ENCODE assay signal across 8 mouse cellular contexts in genomic region chr12:24498841-24499485, GRCm38 (mm10). TPM values are rescaled to one million over a fixed set of nuclear protein-coding genes. Genes with fewer than 3 reads are reported as not detected.
DNase-seq lines count a peak whose midpoint lies in the region; ATAC-seq and TF ChIP-seq lines count a peak whose summit lies in the region.
"Not testable (repeated sequence)": the region's sequence is repeated elsewhere in the genome, so short reads cannot be mapped to it uniquely, and the experiment has no call there.

No protein-coding gene starts in this region.

- H3K27ac ChIP-seq in brown adipose tissue, adult 24 weeks (replicated peaks; ENCODE audit: low read depth, low read length); thymus, adult 2 months (ENCODE audit: control insufficient read depth, insufficient read depth, low read length): not testable (repeated sequence)
- H3K27ac ChIP-seq in heart, embryonic 11.5 days (ENCODE audit: low read depth, low read length): peak overlapping the region; percentile 64
- H3K27ac ChIP-seq in limb, embryonic 12.5 days: peak overlapping the region; percentile 56; the same call in 1 of the 2 replicates
- H3K27ac ChIP-seq in lung, embryonic 16.5 days (ENCODE audit: low read length): peak overlapping the region; percentile 70; the same call in 1 of the 2 replicates

- peak; percentile 29; the same call in 1 of the 2 replicates for ATAC-seq in erythroblast, adult 5-6 weeks (replicated peaks; ENCODE audit: low FRiP score, poor library complexity, severe bottlenecking)
- 0 out of 2 replicates have a peak, but pooled peaks have one; percentile 39 for ATAC-seq in heart, embryonic 11.5 days (replicated peaks; ENCODE audit: insufficient number of reproducible peaks, low FRiP score, low TSS enrichment)
- ATAC-seq in inflammation-experienced regulatory T-cells, adult 6 months: peak; percentile 21
- ATAC-seq in limb, embryonic 12.5 days (ENCODE audit: insufficient number of reproducible peaks, insufficient read depth, low FRiP score, low TSS enrichment, low read depth): not testable (repeated sequence)
- peak; percentile 51; the same call in 1 of the 2 replicates for ATAC-seq in lung, embryonic 16.5 days (ENCODE audit: low read depth)

- H3K9me3 ChIP-seq in heart, embryonic 11.5 days (replicated peaks; ENCODE audit: control insufficient read depth, low read length); limb, embryonic 12.5 days; lung, embryonic 16.5 days (ENCODE audit: control insufficient read depth, low read length): not testable (repeated sequence)

- H3K27me3 ChIP-seq in heart, embryonic 11.5 days (ENCODE audit: control insufficient read depth, insufficient read depth, low read length); limb, embryonic 12.5 days; lung, embryonic 16.5 days (ENCODE audit: control insufficient read depth, insufficient read depth, low read depth, low read length); myocyte (ENCODE audit: control insufficient read depth, insufficient read depth, insufficient read length); thymus, adult 2 months (ENCODE audit: control insufficient read depth, insufficient read depth, low read length): not testable (repeated sequence)

- not testable (repeated sequence) for H3K4me1 ChIP-seq in brown adipose tissue, adult 24 weeks (ENCODE audit: control insufficient read depth, insufficient read depth, insufficient read length, low read length); heart, embryonic 11.5 days (ENCODE audit: control insufficient read depth, insufficient read depth, low read length); limb, embryonic 12.5 days (replicated peaks); lung, embryonic 16.5 days (replicated peaks; ENCODE audit: control insufficient read depth, insufficient read depth, low read length); thymus, adult 2 months (replicated peaks; ENCODE audit: control insufficient read depth, insufficient read depth, low read length)

- TF ChIP-seq CTCF in thymus, adult 2 months (IDR thresholded peaks at IDR 0.05; ENCODE audit: borderline replicate concordance, control insufficient read depth, extremely low read depth, insufficient read depth, low read length, poor library complexity): not testable (repeated sequence)

- not testable (repeated sequence) for H3K36me3 ChIP-seq in heart, embryonic 11.5 days (ENCODE audit: control insufficient read depth, insufficient read depth, low read length); limb, embryonic 12.5 days; lung, embryonic 16.5 days (ENCODE audit: control insufficient read depth, insufficient read depth, low read length); myocyte (ENCODE audit: control insufficient read depth, insufficient read depth); thymus, adult 2 months (ENCODE audit: control insufficient read depth, insufficient read depth, low read length)

- H3K9ac ChIP-seq in heart, embryonic 11.5 days (ENCODE audit: low read depth, low read length): peak overlapping the region; percentile 79
- H3K9ac ChIP-seq in limb, embryonic 12.5 days (replicated peaks): peak overlapping the region; percentile 69
- peak overlapping the region; percentile 80 for H3K9ac ChIP-seq in lung, embryonic 16.5 days (ENCODE audit: low read length)

- TF ChIP-seq POLR2A in myocyte (IDR thresholded peaks at IDR 0.05; ENCODE audit: insufficient read length, low read depth); thymus, adult 2 months (IDR thresholded peaks at IDR 0.05; ENCODE audit: control insufficient read depth, extremely low read depth, insufficient read depth, low read length, poor library complexity): not testable (repeated sequence)

- H3K79me2 ChIP-seq in myocyte (ENCODE audit: control insufficient read depth, insufficient read depth): not testable (repeated sequence)

- peak overlapping the region; percentile 62 for H3K4me2 ChIP-seq in heart, embryonic 11.5 days
- peak overlapping the region; percentile 58 for H3K4me2 ChIP-seq in limb, embryonic 12.5 days
- H3K4me2 ChIP-seq in lung, embryonic 16.5 days (ENCODE audit: low read depth, low read length): peak overlapping the region; percentile 63
- peak overlapping the region; percentile 34 for H3K4me2 ChIP-seq in myocyte (ENCODE audit: low read depth)

- peak overlapping the region; percentile 96 for H3K4me3 ChIP-seq in brown adipose tissue, adult 24 weeks (ENCODE audit: insufficient read depth, low read depth, low read length)
- peak overlapping the region; percentile 70 for H3K4me3 ChIP-seq in heart, embryonic 11.5 days (ENCODE audit: low read depth, low read length)
- H3K4me3 ChIP-seq in limb, embryonic 12.5 days (replicated peaks): peak overlapping the region; percentile 71
- peak overlapping the region; percentile 82 for H3K4me3 ChIP-seq in lung, embryonic 16.5 days (ENCODE audit: low read length)
- peak overlapping the region; percentile 30 for H3K4me3 ChIP-seq in myocyte
- H3K4me3 ChIP-seq in thymus, adult 2 months (ENCODE audit: control insufficient read depth, insufficient read depth, low read length): peak overlapping the region; percentile 84

- H3ac ChIP-seq in myocyte (ENCODE audit: control insufficient read depth, insufficient read length): peak overlapping the region; percentile 19

- WGBS in heart, embryonic 11.5 days (ENCODE audit: insufficient replicate concordance): 4% methylated on average over 9 of the region's 9 CpGs
- 4% methylated on average over 9 of the region's 9 CpGs for WGBS in limb, embryonic 12.5 days
- WGBS in lung, embryonic 16.5 days: 2% methylated on average over 9 of the region's 9 CpGs
- WGBS in thymus, adult 2 months: 5% methylated on average over 9 of the region's 9 CpGs

- DNase-seq in thymus, adult 2 months: not testable (repeated sequence)

RNA-seq across cellular contexts. Expression of gene Taf1b, which starts 0.8 kb away (rescaled TPM):
- 8.0 and 9.5 TPM in 2 replicates for polyA plus RNA-seq in brown adipose tissue, adult 24 weeks (2012; ENCODE audit: insufficient read depth, insufficient read length, missing spikeins)
- 6.5 and 17.1 TPM in 2 replicates for total RNA-seq in erythroblast, adult 5-6 weeks (2015; ENCODE audit: low replicate concordance)
- total RNA-seq in erythroblast, adult 5-6 weeks (2017; ENCODE audit: low replicate concordance): 9.3 and 9.9 TPM in 2 replicates
- polyA plus RNA-seq in heart, embryonic 11.5 days (2014; fragmentation: Nextera tagmentation; extraction: Ambion mirVana): 26.6 and 28.2 TPM in 2 replicates
- polyA plus RNA-seq in inflammation-experienced regulatory T-cells, adult 6 months (2017; shearing (Covaris generic)): 10 to 100 TPM; 66.4 to 86.6 (median 67.8) TPM
- 31.9 and 32.0 TPM in 2 replicates for polyA plus RNA-seq in limb, embryonic 12.5 days (2016; fragmentation: Nextera tagmentation; extraction: Ambion mirVana)
- 25.6 and 26.9 TPM in 2 replicates for polyA plus RNA-seq in lung, embryonic 16.5 days (2015; fragmentation: Nextera tagmentation; extraction: Ambion mirVana)
- 15.1 TPM for polyA plus RNA-seq in myocyte (2012; fragmentation: generic; extraction: Trizol)
- 13.2 and 14.7 TPM in 2 replicates for polyA plus RNA-seq in thymus, adult 2 months (2012; rRNA removed)

Comparison
In these comparisons a context has a peak if more than half of its experiments do, and no peak if none do; other contexts are left out.
1. H3K4me3 ChIP-seq: peak in every context shown above with its lines; median percentile 96 in brown adipose tissue, adult 24 weeks; 84 in thymus, adult 2 months; 82 in lung, embryonic 16.5 days; 71 in limb, embryonic 12.5 days; 70 in heart, embryonic 11.5 days; 30 in myocyte.